Mouse (Mus musculus): ENCODE results near the gene Hand1.
"Not testable (repeated sequence)": the region's sequence is repeated elsewhere in the genome, so short reads cannot be mapped to it uniquely, and the experiment has no call there.

The Hand1 gene

DNA sequence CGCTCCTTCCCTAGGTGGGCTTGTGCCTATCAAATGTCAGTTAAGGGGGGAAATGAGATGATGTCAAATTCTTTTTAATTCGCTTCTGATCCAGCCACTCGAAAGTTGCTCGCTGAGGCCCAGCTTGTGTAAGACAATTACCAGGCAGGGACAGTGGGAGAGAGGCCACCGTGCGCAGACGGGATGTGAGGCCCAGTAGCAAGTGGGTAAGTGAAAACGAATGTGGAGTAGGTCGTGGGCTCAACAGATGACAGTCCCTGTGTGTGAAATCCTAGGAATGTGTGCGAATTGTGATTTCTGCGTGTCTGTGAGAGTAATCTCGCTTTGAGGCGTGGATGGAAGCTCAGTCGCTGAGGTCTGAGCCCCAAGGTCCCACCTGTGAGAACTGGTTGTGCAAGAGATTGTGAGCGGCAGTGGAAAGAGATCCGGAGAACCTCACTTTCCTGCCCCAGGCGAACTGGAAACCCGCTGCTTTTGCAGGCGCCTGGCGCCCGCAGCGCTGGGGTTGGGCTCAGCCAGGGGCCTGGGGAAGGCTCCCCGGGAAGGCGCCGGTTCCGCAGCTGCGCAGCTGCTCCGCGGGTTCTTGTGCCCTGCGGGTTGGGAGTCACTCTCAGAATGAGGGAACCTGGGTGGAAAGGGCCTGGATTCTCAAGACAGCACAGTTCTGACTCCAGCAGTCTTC, 819 bp upstream of the Hand1 start:
- no peak for DNase-seq (ENCODE audit: low read depth, low spot score)

DNA sequence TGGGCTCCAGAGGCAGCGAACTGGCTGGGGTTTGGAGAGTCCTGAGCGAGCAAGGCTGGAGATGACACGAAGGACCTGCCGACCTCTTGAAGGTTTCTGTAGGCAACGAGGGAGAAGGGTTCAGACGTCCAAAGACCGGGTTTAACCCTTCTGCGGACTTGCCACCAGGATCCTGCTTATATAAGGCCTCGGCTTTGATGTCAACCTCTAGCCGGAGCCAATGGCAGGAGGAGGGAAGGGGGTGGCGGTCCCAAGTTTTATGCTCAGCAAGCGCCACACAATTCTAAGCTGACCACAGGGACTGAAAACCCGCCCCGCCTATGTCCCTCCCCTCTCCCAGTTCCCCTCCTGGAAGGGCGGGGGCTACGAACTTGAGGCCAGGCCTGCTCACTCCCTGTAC, 757 bp downstream of the Hand1 start:
- DNase-seq (ENCODE audit: low read depth, low spot score), result no peak

DNA sequence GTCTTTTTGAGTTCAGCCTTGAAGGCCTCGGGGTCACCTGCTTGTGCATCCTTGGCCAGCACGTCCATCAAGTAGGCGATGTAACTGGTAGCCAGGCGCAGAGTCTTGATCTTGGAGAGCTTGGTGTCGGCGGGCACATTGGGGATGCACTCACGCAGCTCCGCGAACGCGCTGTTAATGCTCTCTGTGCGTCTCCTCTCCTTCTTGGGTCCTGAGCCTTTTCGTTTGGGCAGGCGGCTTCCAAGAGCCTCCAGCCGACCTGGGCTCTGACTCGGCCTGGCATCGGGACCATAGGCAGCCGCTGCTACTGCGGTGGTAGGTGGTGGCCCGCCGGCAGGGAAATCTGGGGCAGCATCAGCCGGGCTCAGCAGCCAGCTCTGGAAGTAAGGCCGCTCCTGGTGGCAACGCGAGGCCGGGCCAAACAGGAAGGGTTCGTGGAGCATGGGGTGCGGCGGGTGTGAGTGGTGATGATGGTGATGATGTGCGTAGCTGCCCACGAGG, 1.3 kb downstream of the Hand1 start:
- DNase-seq (ENCODE audit: low read depth, low spot score), result no peak

DNA sequence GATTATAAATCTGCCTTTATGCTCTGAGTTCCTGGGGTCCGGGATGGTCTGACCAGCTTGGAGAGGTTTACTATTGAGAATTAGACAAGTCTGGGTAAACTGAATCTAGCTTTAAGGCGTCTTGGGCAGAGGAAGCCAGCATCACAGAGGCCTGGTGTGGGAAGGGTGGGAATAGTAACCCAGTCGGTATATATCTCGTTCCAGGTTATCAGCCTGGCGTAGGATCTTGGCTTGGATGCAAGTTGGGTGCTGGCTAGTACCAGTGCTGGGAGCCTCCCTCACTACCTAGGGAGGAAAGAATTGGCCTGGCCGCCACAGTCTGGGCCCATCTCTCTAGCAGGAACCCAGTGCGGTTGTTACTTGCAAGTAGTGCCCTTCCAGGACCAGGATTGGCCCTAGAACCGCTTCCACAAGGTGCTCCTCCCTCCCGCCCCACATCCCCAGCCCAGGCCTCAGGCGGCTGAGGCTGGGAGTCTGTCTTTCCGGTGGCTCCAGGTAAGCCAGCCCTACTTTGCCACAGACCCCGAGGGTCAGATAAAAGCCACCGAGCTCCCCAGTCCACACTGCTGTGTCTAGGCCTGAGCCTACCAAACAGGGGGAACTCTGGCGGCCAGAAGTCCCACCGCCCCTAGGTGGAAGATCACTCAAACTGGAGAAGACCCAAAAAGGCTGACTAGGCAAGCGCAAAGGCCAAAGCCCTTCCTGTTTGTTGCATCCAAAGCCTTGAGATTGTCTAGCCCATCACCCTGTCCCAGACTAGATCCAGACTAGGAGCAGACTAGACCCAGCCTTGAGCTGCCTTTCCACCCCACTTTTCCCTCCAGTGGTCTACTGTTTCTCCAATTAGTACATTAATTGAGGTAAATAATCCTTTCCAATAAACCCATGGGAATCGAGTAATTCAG, 2.5 kb downstream of the Hand1 start:
- no peak for DNase-seq (ENCODE audit: low read depth, low spot score)

DNA sequence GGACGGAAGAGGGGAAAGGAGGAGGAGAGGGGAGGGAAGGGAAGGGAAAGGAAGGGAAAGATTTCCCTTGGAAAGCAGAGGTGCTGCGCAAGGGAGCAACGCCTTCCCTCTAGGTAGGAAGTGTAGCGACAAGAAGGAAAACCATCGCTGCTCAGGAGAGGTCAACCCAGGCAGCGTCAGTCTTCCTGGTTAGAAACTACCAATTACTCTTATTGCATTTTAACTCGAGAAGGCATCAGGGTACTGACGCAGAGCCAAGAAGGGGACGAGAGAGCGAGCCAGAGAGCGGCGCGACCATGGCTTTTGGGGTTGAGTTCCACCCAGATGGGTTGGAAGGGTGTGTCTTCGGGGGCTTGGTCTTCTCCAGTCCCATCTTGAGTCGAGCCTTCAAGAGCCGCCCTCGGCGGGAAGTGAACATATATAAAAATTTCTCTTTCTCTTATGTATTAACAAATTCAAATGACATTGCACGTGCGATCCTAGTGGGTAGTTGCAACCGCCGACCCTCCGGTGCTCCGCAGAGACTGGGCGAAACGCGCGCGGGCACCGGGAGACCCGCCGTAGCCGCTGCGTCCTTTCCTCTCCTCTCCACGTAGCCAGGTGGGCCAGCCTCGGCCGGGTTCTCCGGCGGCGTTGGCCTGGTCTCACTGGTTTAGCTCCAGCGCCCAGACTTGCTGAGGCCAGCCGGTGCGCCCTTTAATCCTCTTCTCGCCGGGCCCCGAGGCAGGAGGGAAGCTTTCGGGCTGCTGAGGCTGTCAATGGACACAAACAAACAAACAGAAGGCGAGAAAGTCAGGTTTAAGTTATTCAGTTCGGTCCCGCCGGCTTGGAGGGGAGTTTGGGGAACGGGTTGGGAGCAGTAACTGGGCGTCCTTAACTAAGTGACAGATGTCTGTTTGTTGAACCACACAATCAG, 3.4 kb downstream of the Hand1 start:
- DNase-seq (ENCODE audit: low read depth, low spot score), result no peak

DNA sequence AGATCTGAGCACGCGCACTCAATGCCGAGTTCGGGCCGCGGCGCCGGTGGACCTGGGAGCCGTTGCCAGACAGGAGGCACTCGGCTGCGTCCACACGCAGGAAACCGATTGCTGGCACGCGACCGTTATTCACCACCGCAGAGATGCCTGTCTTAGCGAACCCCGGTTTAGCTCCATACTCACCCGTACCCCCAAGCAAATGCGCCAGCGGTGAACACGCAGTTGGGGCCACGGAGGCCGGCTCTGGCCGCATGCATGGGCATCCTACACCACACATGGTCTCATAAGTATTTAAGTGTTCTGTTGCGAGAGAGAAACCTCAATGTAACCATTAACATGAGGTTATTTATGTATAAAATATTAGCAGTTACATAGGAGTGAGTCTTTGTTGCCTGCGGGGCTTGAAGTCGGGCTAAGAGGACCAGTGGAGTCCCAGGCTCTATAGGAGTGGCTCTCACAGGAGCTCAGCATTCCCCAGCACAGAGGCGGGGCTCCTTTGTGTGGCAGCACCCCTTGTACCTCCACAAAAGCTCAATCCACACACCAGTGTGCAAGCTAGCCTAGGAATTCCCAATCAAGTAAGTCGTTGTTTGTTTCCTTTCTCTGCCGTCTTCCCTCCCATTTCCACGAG, 4.6 kb downstream of the Hand1 start:
- no peak for DNase-seq (ENCODE audit: low read depth, low spot score)

DNA sequence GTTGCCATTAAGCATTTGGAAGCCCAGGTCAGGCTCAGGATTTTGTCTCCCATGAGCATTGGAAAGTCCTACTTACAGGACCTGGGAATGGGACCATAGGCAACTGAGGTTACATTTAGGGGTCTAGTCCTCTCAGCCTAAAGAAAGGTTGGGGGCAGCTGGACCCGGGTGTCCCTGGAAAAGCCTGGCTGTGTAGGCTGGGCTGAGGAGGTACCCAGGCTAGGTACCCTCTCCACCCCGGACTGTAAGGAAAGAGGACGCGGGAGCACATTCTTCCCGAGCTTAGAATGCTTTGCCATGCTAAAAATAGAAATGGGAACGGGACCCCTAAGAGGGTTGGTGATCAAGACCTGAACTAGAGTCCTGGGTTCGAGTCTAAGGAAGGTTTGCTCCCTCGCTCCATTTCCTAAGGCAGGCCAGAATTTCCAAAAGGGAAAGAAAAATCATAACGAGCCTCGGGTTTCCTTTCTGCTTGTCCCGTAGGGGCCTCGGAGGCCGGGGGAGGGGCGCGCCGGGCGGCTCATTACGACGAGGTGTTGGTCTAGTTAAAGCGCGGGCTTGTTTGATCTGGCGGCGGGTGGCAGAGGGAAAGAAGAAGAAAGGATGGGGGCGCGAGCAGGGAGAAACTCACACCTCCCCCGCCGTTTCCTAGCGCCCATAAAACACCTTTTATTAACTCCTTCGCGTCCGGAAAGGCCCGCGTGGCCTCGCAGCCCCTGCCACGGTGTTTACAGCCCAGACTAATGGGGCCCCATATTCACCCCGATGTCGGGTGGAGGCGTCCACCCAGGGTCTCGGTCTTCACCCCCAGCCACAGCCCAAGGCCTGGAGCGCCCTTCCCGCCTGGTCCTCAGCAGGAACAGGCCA, 5.3 kb downstream of the Hand1 start:
- DNase-seq (ENCODE audit: low read depth, low spot score), result no peak

DNA sequence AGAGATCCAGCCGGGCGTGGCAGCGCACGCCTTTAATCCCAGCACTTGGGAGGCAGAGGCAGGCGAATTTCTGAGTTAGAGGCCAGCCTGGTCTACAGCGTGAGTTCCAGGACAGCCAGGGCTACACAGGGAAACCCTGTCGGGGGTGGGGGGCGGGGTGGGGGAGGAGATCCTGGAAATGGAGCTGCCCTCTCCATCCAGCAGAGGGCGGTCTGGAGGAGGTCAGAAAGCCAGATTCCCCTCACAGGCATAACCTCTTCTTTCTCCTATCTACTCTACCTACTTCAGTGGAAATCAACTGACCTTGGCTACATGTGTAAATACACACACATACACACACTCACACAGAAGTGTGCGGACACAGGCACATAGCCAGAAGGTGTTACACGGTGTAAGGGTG, 7.4 kb downstream of the Hand1 start:
- DNase-seq (ENCODE audit: low read depth, low spot score), result not testable (repeated sequence)

DNA sequence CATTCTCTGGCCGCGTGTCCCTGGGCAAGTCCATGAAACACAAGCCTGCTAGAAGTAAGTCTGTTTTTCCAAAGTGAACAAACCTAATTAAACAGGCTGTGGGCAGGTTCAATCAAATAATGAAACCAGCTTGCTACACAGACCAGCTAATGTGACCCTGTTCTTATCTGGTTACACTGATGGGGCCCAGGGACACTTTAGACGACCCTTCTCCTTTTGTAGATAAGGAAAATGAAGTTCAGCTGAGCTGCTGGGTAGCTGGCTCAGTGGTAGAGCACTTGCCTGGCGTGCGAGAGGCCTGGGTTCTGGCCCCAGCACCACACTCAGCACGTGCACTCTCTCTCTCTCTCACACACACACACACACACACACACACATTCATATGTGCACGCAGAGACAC, 8.9 kb downstream of the Hand1 start:
- DNase-seq (ENCODE audit: low read depth, low spot score), result no peak

DNA sequence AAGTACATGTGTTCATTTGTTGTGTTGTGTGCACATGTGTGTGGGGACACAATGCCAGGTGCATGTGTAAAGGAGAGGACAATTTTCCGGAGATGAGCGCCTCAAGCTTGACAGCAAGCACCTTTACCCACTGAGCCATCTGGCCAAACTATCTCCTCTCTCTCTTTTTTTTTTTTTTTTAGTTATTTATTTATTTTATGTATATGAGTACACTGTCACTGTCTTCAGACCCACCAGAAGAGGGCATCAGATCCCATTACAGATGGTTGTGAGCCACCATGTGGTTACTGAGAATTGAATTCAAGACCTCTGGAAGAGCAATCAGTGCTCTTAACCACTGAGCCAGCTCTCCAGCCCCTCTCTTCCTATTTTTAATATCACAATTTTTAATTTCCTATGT, 9.5 kb downstream of the Hand1 start:
- not testable (repeated sequence) for DNase-seq (ENCODE audit: low read depth, low spot score)

DNA sequence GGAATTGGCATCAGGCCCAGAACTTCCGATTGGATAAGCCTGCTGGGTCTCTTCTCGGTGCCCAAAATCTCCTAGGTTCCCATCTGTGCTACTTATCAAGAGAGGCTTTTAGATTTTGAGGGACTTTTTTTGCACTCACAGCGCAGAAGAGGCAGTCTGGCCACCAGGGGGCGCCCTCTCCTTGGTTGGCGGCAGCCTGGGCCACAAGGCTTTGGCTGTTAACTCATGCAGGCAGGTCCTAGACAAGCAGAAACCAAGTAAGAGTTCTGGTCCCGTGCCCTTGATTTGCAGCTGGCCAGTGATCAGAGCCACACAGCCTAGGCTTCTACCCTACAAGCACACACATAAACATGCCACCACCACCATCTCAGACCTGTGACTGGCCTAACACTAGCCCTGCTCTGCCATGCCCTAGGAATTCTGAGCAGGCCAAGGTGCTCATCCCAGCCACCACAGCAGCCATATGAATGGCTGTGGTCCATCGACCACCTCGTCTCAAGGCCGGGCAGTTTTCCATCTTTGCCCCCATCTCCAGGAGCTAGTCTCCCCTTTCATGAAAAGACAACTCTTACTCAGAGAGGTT, 12.5 kb downstream of the Hand1 start:
- DNase-seq (ENCODE audit: low read depth, low spot score), result no peak

DNA sequence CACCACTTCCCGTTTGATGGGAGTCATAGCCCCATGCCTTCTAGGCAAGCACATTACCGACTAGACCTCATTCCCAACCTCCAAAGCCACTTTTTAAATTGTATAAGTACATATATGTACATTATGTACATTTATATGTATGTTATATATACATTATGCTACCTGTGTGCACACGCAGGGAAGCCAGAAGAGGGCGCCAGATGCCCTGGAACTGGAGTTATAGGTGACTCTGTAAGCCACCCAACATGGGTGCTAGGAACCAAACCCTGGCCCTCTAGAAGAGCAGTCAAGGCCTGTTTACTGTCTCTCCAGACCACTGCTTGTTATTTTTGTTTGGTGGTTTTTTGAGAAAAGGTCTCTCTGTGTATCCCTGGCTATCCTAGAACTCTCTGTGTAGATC, 14.4 kb downstream of the Hand1 start:
- DNase-seq (ENCODE audit: low read depth, low spot score), result no peak

DNA sequence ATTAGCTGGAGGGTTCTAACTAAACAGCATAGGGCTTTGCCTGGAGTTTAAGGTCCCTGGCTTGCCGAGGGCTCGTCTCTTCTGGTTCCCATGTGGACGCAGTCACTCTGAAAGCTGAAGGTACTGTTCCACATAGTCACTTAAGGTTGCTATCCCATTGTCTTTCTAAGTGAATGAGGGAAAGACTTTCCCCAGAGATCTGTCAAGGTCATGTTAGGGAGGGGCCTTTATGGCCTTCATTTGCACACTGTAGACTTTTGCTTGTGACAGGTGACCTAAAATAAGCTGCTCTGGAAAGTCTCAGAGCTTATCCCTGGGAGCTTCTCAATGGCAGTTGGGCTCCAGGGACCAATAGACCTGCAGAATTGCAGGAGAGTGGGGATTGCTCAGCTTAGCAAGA, 19.0 kb downstream of the Hand1 start:
- DNase-seq (ENCODE audit: low read depth, low spot score), result no peak

DNA sequence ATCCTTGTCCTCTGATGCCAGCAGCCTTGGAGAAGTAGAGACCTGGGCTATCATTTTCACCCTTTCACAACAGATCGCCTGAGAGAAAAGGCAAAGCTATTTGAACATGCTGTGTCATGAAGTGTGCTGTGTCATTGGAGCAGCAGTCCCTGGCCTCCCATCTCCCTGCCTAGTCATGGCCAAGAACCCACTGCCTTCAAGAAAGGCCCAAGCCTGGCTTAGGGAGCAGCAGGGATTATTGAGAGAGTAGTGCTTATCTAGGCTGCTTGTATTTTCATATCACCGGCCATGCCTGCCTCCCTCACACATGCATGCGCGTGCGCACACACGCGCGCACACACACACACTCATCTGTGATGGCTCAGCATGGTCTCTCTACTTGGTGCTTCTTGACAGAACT, 20.4 kb downstream of the Hand1 start:
- DNase-seq (ENCODE audit: low read depth, low spot score), result no peak

DNA sequence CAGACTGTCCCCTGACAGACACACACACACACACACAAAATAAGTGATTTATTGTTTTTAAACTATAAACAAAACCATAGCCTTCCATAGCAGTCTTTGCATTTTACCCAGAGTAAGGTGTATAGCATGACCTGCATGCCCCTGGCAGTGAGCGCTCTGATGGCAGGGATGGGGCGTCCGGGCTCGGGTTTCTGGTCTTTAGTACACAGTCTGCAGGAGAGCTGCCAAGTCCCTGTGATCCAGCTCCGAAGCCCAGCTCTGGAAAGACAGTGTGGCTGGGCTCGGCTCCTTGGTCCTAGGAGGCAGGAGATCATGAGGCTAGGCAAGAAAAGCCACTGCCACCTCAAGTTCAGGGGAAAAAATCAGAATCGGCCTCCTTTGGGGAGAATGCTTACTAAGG, 21.6 kb downstream of the Hand1 start:
- no peak for DNase-seq (ENCODE audit: low read depth, low spot score)

DNA sequence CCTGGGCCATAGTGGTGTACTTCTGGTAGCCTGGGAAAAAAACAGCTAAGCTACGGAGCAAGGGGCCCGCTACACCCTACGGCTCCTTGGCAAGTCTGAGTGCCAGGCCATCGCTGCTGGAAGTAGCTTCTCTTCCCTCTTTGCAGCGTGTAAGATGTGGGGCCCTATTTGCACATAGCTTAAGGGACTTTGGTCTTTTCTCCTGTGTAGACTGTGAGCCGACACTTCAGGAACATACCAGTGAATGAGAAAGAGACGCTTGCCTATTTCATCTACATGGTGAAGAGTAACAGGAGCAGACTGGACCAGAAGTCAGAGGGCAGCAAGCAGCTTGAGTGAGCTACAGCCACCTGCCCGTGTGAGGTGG, 22.9 kb downstream of the Hand1 start:
- DNase-seq (ENCODE audit: low read depth, low spot score), result no peak

DNA sequence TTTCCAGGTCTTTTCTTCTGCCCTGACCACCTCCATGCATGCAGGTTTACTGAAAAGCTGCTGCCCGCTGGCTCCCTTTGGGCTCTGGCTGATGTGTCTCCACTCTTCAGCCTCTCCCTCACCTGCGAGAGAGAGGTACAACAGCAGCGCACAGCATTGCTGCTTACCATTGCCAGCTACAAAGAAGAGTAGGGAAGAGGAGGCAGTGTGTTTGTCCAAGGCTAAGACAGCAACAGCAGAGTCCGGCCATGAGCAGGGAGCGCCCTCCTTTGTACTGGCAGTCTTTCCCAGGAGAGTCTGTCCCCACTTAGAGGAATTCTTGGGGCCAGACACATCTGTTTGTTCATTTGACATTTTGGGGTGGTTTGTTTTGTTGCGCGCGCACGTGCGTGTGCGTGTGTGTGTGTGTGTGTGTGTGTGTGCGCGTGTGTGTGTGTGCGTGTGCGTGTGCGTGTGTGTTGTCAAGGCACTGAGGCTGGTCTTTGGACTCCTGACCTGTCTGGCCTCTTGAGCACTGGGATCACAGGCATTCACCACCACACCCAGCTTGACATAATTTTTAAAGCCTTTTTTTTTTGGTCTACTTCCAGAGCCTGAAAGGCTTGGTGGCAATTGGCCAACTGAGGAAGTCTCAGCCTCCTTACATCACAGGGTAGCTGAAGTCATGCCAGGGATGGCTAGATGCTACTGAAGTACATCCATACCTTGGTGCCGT, 23.4 kb downstream of the Hand1 start:
- no peak for DNase-seq (ENCODE audit: low read depth, low spot score)

DNA sequence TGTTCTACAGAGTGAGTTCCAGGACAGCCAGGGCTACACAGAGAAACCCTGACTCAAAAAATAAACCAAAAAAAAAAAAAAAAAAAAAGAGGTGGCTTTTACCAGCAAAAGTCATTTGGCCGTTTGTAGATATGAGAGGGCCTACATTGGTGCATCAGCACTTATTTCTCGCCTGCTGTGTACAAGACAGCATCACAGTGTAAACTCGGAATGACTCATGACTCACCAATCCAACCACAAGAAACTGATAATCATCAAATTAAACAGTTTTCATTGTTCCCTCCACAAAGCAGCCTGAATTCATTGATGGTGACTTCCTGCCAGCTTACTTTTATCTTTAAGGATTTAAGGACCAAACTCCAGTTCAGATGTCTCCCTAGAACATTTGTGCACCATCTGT, 27.6 kb downstream of the Hand1 start:
- DNase-seq (ENCODE audit: low read depth, low spot score), result no peak

DNA sequence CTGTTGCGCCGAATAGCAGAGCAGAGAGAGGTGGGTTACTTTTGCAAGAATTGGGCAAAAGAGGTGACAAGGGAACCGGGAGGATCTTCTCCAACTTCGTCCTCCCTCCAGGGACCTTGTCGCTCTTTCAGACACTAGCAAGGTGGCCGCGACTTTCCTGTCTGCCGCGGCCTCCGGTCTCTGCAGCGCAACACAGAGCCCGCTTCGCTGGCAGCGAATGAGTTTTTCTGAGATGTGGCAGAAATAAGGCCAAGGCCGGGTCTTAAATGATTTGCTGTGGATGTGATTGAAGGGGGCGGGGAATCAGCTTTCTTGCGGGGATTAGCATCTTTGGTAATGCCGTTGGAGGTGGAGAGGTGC, 30.1 kb downstream of the Hand1 start:
- DNase-seq (ENCODE audit: low read depth, low spot score), result no peak
